Mouse (Mus musculus) splenic B cell, adult 2 months (primary cell): ENCODE data around the gene Celf2.

ENCODE experiments used
- DNase-seq: peaks from one replicate; pipeline ENCODE4 v3.0.0-alpha.2; 2011; ENCODE audit warnings: low read depth, low spot score
- H3K27me3 ChIP-seq: 2 replicates; pipeline ENCODE4 v1.6.1; 2012; ENCODE audit warnings: mild to moderate bottlenecking, low read length, moderate library complexity, mixed read lengths; ENCODE audit not compliant: control insufficient read depth, poor library complexity, insufficient read depth, severe bottlenecking
- H3K36me3 ChIP-seq: 2 replicates; pipeline ENCODE4 v1.6.1; 2012; ENCODE audit warnings: mild to moderate bottlenecking, low read length, moderate library complexity, mixed read lengths; ENCODE audit not compliant: control insufficient read depth, poor library complexity, insufficient read depth, severe bottlenecking

Celf2 gene

DNA sequence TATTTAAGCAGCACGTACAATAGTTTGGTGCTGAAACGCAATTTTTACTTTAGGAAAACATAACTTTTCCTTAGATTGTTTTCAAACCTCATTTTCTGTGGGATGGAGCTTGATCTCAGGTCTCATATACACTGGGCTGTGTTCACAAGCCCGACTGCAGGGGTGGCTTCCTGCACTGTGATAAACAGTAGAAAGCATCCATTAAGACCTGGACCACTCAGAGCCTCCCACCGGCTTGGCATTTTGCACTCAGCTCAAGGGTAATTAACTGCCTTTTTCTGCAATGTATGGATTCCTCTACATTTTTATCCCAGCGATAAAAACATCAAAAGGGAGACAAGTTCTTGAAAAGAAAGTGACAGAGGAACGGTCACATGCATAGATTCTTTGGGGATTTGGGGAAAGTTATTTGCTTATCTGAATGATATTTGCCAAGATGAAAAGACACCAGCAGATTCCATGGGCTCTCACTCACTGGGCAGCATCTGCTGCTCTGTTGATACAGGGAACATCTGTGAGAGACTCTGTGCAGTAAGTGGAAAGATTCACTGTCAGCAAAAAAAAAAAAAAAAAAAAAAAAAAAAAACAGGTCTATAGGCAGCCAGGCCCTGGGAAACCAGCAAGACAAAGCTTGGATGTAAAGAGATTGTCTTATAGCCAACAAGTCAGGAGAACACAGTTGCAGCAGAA lies 465.4 kb downstream of the Celf2 start:
- no peak for DNase-seq
- Histone ChIP-seq H3K27me3 (no peaks in the 10 kb centered on the region), H3K36me3 (no peaks in the 10 kb centered on the region)

DNA sequence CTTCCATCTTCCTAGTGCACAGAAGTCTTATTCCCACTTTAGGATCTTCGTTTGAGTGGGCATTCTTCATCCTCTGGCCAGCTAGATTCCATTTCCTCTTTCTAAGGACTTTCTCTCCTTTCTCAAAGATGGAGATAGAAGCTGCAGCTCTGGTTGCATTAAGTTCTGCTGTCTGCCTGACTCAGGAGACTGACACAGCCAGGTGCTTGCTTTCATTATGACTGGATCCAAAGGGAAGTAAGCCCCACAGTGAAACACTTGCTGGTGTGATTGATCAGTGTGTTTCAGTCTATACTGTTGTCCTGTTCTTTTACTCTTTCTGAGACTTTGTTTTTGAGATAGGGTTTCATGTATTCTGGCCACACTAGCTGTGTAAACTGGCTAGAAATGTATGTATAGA lies 468.4 kb downstream of the Celf2 start:
- no peak for DNase-seq
- no peaks in the 10 kb centered on the region for H3K36me3 ChIP-seq
- H3K27me3 ChIP-seq, result no peaks in the 10 kb centered on the region

DNA sequence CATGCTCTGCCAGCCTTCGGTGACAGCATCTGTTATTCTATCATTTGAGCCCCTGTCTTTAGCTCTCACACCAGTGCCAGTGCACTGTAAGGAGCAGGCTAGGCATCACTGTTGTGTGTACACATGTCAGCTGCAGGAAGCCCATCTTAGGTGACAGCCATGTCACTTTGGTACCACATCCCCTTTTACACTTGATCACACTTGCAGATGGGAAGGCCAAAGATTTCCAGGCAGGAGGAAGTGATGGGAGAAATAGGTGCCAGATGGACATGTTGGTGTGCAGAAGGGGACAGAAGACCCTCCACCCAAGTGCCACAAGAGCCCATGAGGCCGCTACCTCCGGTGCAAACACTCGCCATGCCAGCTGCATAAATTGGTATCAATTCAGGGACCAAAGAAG lies 470.4 kb downstream of the Celf2 start:
- no peaks in the 10 kb centered on the region for H3K36me3 ChIP-seq
- no peaks in the 10 kb centered on the region for H3K27me3 ChIP-seq
- DNase-seq, result no peak

DNA sequence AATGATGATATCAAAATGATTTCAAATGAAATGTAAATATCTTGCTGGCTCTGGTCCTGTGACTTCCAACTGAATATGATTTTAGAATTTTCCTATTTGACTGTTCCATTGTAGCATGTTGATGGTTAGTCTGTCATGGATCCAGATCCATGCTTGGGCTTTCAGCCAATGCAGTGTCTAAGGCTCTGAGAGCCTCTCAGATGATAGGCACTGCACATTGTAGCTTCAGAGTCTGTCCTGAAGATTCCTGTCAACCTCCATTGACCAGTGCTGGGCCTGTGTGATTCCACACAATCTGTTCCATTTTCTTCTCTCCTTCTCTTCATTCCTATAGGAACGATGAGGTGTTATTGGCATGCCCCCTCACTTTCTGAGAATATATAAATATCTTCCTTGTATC lies 478.0 kb downstream of the Celf2 start:
- H3K36me3 ChIP-seq, result no peaks in the 10 kb centered on the region
- H3K27me3 ChIP-seq, result no peaks in the 10 kb centered on the region
- no peak for DNase-seq

DNA sequence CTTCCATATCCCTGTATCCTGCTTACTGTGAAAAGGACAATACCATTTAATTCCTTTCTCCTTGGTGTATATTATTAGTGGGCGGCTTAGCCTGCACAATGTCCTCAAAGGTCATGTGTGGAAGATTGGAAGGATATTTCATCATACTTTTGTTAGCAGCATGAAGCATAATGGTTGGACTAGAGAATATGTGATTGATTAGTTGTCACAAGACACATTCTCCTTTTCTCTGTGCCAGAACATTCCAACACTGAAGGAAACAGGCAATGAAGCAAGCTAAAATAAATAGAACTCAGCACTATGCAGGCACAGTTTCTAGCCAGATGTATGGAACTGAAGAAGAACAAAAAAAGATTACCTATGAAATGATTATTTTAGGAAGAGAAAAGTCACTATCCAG lies 482.6 kb downstream of the Celf2 start:
- Histone ChIP-seq H3K36me3 (no peaks in the 10 kb centered on the region), H3K27me3 (no peaks in the 10 kb centered on the region)
- DNase-seq, result no peak

DNA sequence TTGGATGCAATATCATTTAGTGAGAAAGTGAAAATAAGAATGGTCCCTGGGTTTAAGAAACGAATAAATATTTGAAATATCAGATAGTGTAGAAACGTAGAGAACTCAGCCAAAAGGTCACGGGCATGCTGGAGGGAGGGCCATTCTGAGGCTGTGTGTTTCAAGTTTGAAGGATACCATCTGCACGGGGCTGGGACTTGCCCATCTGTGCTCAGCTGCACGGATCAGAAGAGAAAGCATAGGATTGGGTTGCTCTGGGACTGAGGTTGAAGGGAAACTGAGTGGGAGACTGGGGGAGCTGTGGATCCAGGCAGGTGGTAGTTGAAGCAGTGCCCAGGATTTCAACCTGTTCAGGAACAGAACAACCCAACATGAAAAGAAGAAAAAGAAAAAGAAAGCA lies 483.8 kb downstream of the Celf2 start:
- DNase-seq, result no peak
- no peaks in the 10 kb centered on the region for H3K27me3 ChIP-seq

DNA sequence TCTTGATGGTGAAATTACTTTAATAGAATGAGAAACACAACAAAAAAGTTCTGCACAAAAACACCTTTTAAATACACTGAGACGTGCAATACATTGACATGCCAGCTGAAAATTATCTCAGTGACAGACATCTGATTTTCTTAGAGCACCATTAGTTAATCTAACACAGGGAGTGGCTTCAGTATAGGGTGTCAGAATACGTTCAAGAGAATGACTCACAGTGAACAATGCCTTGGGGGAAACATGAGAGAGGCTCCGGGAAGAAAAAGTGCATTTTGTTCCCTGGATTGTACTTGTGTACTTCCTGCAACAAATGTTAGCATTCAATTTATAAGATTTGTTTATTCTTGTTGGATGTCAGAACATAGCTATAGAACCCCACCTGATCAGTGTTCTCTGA lies 487.2 kb downstream of the Celf2 start:
- no peak for DNase-seq
- no peaks in the 10 kb centered on the region for H3K27me3 ChIP-seq
- no peaks in the 10 kb centered on the region for H3K36me3 ChIP-seq

More for the DNA sequence above, 483.8 kb downstream of the Celf2 start:
- no peaks in the 10 kb centered on the region for H3K36me3 ChIP-seq

DNA sequence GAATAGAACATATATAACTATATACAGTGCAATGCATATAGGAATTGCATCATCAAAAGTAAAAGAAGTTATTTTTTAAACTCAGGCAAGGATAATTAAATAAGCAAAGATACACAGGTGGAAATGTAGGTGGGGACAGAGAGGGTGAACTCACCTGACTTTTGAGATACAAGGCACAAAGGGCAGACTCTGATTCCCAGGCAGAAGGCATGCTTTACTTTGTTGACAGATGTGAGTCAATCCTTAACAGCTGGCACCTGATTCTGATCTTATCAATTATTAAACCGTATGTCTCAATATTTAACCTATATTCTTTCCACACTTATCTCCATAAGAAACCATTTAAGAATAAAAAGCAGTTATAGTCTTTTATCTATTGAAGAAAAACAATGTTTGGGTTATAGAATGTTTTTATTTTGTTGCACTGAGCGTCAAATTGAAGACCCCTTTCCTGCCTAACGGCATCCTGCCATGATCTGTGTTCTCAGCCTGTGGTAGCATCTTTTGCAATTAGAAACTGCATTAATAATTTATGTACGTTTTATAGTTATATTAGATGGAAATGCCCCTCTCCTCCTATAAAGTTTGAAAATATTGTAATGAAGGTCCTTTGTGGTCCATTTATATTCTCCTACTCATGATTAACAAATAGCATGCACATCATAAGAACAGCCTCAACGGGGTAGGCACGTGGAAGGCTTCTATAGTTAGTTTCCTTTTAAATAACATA lies 491.8 kb downstream of the Celf2 start:
- H3K27me3 ChIP-seq, result no peaks in the 10 kb centered on the region
- no peaks in the 10 kb centered on the region for H3K36me3 ChIP-seq
- DNase-seq, result no peak

DNA sequence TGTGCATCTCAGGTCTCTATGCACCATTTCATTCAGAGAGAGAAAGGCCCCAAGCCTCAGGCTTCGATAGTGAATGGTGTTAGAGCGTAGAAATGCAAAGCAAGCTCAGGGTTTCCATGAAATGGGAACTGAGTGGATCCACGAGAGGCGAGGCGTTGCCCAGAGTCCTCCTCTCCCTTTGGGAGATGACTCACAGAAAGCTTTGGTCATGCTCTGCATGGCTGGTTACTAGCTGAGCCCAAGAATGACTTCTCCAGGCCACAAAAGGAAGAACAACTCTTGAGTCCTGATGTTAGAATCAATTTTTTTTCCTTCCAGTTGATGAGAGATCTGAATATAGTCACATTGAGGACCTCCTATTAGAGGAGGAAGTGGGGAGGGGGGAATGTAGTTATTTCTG lies 496.2 kb downstream of the Celf2 start:
- Histone ChIP-seq H3K27me3 (no peaks in the 10 kb centered on the region), H3K36me3 (no peaks in the 10 kb centered on the region)
- no peak for DNase-seq

DNA sequence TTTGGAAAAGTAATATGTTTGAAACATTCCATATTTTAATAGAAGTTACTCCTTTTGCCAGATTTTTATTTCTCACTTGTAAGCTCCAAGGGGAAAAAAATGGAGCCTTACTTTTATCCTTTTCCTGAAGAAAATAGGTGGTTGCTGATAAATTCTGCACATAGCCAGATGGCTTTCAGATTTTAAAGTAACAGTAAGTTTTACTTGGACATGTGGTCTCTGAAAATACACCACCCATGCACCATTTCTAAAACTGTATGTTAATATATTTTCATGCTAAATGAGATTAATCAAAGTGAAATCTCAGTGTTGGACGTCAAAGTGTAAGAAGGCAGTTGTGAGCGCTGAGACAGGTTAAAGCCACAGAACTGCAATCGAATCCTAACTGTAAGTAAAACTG lies 502.5 kb downstream of the Celf2 start:
- H3K36me3 ChIP-seq, result no peaks in the 10 kb centered on the region
- DNase-seq, result no peak
- no peaks in the 10 kb centered on the region for H3K27me3 ChIP-seq

DNA sequence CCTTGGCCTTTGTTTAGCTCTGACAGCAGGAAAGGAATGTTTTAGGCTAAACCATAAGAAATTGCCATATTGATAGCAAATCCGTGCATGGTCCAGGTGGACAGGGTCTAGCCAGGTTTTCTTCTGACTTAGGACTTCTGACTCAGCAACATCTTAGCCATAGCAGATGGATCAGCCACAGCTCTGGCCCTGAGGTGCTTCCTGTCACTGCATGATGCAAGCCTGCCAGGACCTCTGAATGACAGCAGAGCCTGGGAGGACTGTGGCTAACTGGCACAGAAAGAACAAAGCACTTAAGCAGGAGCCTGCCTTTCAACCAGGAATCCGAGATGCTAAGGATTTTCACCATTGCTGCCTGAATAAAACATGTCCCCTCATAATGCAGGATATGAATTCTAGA lies 507.4 kb downstream of the Celf2 start:
- Histone ChIP-seq H3K36me3 (no peaks in the 10 kb centered on the region), H3K27me3 (no peaks in the 10 kb centered on the region)
- no peak for DNase-seq

DNA sequence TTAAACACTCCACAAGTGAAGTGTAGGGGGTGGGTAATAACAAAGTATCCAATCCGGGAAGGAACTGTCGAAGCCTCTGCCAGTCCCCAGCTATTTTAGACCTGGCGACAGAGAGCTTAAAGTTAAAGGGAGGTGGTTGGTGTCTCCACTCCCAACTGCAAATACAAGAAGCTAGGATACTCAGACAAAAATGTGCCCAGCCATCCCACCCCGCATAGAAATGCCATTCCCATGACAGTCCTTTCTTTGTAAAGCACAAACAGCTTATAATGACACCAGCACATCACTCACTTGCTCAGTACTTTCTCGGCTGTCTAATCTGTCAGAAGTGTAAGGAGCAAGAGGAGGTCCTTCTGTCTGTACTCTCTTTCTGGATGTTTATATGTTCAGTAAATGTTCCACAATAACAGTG lies 518.3 kb downstream of the Celf2 start:
- no peak for DNase-seq
- Histone ChIP-seq H3K27me3 (no peaks in the 10 kb centered on the region), H3K36me3 (no peaks in the 10 kb centered on the region)

DNA sequence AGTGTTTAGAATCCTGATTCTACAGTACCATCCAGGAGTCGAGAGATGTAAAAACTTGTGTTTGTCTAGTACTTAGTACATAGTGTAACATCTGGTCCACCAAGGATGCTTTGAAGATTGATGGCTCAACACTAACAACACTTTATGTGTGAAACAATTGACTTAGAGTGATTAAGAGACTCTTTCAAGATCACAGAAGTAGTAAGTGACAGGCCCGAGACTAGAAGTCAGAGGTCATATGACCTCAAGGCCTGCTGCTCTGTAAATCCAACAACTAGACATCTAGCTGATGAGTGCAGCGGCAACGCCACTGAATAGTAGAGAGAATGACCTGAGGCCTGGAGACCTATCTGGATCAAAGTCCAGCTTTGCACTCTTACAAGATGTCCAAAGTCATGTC lies 523.7 kb downstream of the Celf2 start:
- Histone ChIP-seq H3K36me3 (no peaks in the 10 kb centered on the region), H3K27me3 (no peaks in the 10 kb centered on the region)
- no peak for DNase-seq

DNA sequence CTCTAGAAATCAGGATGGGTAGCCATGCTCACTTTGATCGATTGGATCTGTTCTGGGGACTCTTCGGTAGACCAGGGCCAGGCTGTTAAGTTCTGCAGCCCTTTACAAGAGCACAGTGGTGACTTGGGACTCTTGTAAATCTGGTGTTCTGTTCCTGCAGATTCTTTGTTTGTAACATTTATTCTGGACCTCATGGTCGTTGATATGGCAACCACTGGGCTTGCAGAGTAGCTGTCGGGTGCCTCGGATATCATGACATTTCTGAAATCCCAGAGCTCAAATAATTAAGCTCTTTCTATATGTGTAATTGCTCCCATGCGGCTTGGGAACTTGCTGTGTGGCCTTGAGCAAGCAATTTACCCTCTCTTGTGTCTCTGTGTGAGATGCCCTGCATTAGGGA lies 525.5 kb downstream of the Celf2 start:
- DNase-seq, result no peak
- no peaks in the 10 kb centered on the region for H3K36me3 ChIP-seq
- no peaks in the 10 kb centered on the region for H3K27me3 ChIP-seq

DNA sequence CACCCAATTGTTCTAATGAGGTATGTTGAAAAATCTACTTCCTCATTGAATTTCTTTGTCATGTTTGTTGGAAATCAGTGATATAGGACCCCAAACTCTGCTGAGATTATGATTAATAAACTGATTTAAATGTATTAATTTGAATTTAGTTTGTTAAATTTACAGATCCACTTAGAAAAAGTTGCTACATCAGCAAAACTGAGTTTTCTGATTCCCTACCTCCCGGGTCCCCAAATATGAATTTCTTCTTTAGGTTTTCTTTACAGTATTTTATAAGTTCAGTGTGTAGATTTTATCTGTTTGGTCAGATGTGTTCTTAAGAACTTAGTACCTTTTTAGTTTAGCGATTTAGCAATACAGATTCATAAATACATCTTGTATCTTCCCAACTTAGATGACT lies 533.1 kb downstream of the Celf2 start:
- H3K36me3 ChIP-seq, result no peaks in the 10 kb centered on the region
- H3K27me3 ChIP-seq, result no peaks in the 10 kb centered on the region
- DNase-seq, result no peak

DNA sequence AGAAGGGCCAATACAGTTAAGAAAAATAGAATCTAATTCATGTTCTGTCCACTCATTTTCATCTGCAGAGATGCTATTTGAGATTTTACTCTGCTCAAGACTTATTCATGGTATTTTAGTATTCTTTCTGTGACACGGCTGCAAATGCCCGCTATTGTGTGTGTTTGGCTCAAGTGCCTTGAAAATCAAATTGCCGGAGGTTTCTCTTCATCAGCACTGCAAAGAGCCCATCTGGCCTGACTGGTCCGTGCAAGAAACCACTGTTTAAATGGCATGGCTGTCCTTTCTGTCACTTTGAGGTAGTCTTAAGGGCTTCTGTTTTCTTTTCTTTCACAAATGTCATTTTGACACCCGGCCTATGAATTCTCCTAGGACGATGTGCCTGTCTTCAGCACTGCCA lies 540.1 kb downstream of the Celf2 start:
- DNase-seq, result no peak
- Histone ChIP-seq H3K36me3 (no peaks in the 10 kb centered on the region), H3K27me3 (no peaks in the 10 kb centered on the region)
